Mouse (Mus musculus) liver, embryonic 15.5 days (tissue): ENCODE results near the gene 4930579F01Rik. TPM values are rescaled to one million over a fixed set of nuclear protein-coding genes. Genes with fewer than 3 reads are reported as not detected.

Experiments
- polyA plus RNA-seq: library from polyadenylated mRNA; unstranded; fragments of >200 nt; fragmentation: Nextera tagmentation; extraction: Ambion mirVana; gene quantifications from 2 replicates; pipeline ENCODE4 v1.2.1, GENCODE M21; 2015

The 4930579F01Rik gene
- polyA plus RNA-seq, 1 experiment from 2014 or later, result not detected

Other genes starting within 250 kb of the 4930579F01Rik start
- gene Dapp1, start 212.3 kb downstream of the 4930579F01Rik start, polyA plus RNA-seq, result 10.5 and 12.0 TPM in 2 replicates
- 0.16 and 0.24 TPM in 2 replicates for gene 1110002E22Rik, start 128.8 kb downstream of the 4930579F01Rik start, polyA plus RNA-seq
- 0.09 TPM in 1 of 2 replicates, not detected in the other for gene Gm5105, start 126.4 kb downstream of the 4930579F01Rik start, polyA plus RNA-seq
- 2.7 and 4.8 TPM in 2 replicates for gene Trmt10a, start 50.4 kb downstream of the 4930579F01Rik start, polyA plus RNA-seq
- 35.6 and 38.2 TPM in 2 replicates for gene Mttp, start 48.9 kb downstream of the 4930579F01Rik start, polyA plus RNA-seq
- 0.25 and 0.36 TPM in 2 replicates for gene Adh7, start 23.9 kb upstream of the 4930579F01Rik start, polyA plus RNA-seq
- 37.2 and 68.3 TPM in 2 replicates for gene Adh1, start 67.2 kb upstream of the 4930579F01Rik start, polyA plus RNA-seq
- not detected in 2 replicates for gene Adh6a, start 119.5 kb upstream of the 4930579F01Rik start, polyA plus RNA-seq
- 0.24 and 0.39 TPM in 2 replicates for gene Adh6b, start 147.9 kb upstream of the 4930579F01Rik start, polyA plus RNA-seq
- 0.12 TPM in 1 of 2 replicates, not detected in the other for gene Adh4, start 221.6 kb upstream of the 4930579F01Rik start, polyA plus RNA-seq
- gene Adh5, start 249.3 kb upstream of the 4930579F01Rik start, polyA plus RNA-seq, result 119 and 142 TPM in 2 replicates